Mouse (Mus musculus) heart, postnatal 0 days (tissue): ENCODE data around the gene C5ar1.

Source experiments
- CTCF ChIP-seq: IDR thresholded peaks from 2 replicates; pipeline ENCODE4 v1.5.1; 2016; ENCODE audit warnings: antibody characterized with exemption, control low read depth, low read depth
- EP300 ChIP-seq: IDR thresholded peaks from 2 replicates; pipeline ENCODE4 v1.6.1; 2016; ENCODE audit warnings: antibody characterized with exemption, low read depth

- no peak for TF ChIP-seq CTCF
- no peak for TF ChIP-seq EP300
Observed at GRCm38 (mm10) chr7:16284001-16284400, 24.7 kb upstream of the C5ar1 start.
